Mouse (Mus musculus) G1E (cell line): Measurements from ENCODE around the gene Cpne9.

Source experiments
- CTCF ChIP-seq: IDR thresholded peaks from 2 replicates; pipeline ENCODE4 v1.5.1; 2012; ENCODE audit warnings: low read depth, low read length, inconsistent platforms, mixed read lengths
- GATA1 ChIP-seq: IDR thresholded peaks from 2 replicates; pipeline ENCODE4 v1.6.1; 2012; ENCODE audit warnings: borderline replicate concordance, low read length, inconsistent platforms, mixed read lengths
- POLR2AphosphoS5 ChIP-seq: IDR thresholded peaks from 2 replicates; pipeline ENCODE4 v1.6.1; 2012; ENCODE audit warnings: low read depth, low read length, inconsistent platforms; ENCODE audit not compliant: insufficient replicate concordance

DNA sequence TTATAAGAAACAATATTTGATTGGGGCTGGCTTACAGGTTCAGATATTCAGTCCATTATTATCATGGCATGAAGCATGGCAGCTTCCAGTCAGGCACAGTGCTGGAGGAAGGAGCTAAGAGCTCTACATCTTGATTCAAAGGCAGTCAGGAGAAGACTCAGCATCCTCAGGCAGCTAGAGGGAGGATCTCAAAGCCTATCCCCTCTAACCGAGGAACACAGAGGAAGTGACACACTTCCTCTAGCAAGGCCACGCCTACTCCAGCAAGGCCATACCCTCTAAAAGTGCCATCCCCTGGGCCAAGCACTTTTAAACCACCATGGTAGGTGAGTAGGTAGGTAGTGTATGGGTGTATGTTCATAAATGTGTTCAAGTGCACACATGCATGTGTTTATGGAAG lies 48.4 kb downstream of the Cpne9 start:
- TF ChIP-seq CTCF (no peak), GATA1 (no peak), POLR2AphosphoS5 (no peak)
